In genomic region chr11:24116041-24116440, GRCm38 (mm10) we compare ENCODE assay signal across 32 mouse cellular contexts. TPM values are rescaled to one million over a fixed set of nuclear protein-coding genes. Genes with fewer than 3 reads are reported as not detected.
"Had no signal": no experiment of that assay in that cellular context is flagged by ENCODE, and none has a peak within 500 bp of the region (broad histone marks: within the 10 kb centered on the region; RNA-seq: fewer than 3 reads in every experiment).

No protein-coding gene starts in this region.

- H3K9ac ChIP-seq: heart, embryonic 13.5 days; heart, embryonic 15.5 days; hindbrain, embryonic 12.5 days; hindbrain, embryonic 14.5 days; intestine, embryonic 15.5 days; limb, embryonic 13.5 days; limb, embryonic 15.5 days had no signal

- H3K4me2 ChIP-seq: heart, embryonic 11.5 days; heart, embryonic 13.5 days; heart, embryonic 15.5 days; hindbrain, embryonic 12.5 days; hindbrain, embryonic 14.5 days; intestine, embryonic 15.5 days; limb, embryonic 13.5 days; limb, embryonic 15.5 days had no signal

- H3K27me3 ChIP-seq: heart, embryonic 13.5 days; heart, embryonic 15.5 days; hindbrain, embryonic 12.5 days; intestine, embryonic 15.5 days; limb, embryonic 13.5 days; limb, embryonic 15.5 days had no signal

- H3K36me3 ChIP-seq: heart, embryonic 15.5 days; intestine, embryonic 15.5 days; limb, embryonic 15.5 days had no signal

- H3K9me3 ChIP-seq: heart, embryonic 13.5 days; heart, embryonic 15.5 days; hindbrain, embryonic 10.5 days; hindbrain, embryonic 12.5 days; intestine, embryonic 15.5 days; limb, embryonic 13.5 days; limb, embryonic 15.5 days had no signal

- H3K27ac ChIP-seq: gastrocnemius, adult 2 months; heart, adult 2 months; hindbrain, embryonic 10.5 days; hindbrain, embryonic 12.5 days; hindbrain, embryonic 14.5 days; left cerebral cortex, adult 2 months; limb, embryonic 15.5 days; liver, embryonic 14.5 days had no signal

- DNase-seq: gastrocnemius, adult 2 months; gastrocnemius, postnatal 10 days; gastrocnemius, postnatal 25 days; heart, adult 2 months; heart, postnatal 4 days; kidney, adult 18-20 months; kidney, adult 8-10 months; kidney, postnatal 10 days; kidney, postnatal 25 days; kidney, postnatal 4 days; left cerebral cortex, postnatal 4 days had no signal

- ATAC-seq: hindbrain, embryonic 16.5 days; inflammation-experienced regulatory T-cells, adult 6 months had no signal

- H3K4me3 ChIP-seq: gastrocnemius, adult 2 months; heart, adult 2 months; heart, embryonic 13.5 days; heart, embryonic 15.5 days; hindbrain, embryonic 10.5 days; hindbrain, embryonic 12.5 days; intestine, embryonic 15.5 days; left cerebral cortex, adult 2 months; limb, embryonic 13.5 days; limb, embryonic 15.5 days had no signal

RNA-seq across cellular contexts. Expression of gene Bcl11a, which starts 38.2 kb away (rescaled TPM):
- total RNA-seq: gastrocnemius, adult 2 months had no signal

RNA-seq across cellular contexts. Expression of gene A830031A19Rik, which starts 41.2 kb away (rescaled TPM):
- total RNA-seq: gastrocnemius, adult 2 months; gastrocnemius, postnatal 10 days; gastrocnemius, postnatal 25 days; gastrocnemius, postnatal 4 days; granulocyte monocyte progenitor cell, adult 5-6 weeks; heart, adult 2 months; heart, postnatal 25 days; heart, postnatal 4 days had no signal
- polyA plus RNA-seq: heart, adult 2 months; heart, embryonic 11.5 days; heart, embryonic 13.5 days; heart, embryonic 15.5 days; heart, postnatal 0 days; hindbrain, embryonic 10.5 days; hindbrain, embryonic 12.5 days; hindbrain, embryonic 14.5 days; inflammation-experienced regulatory T-cells, adult 6 months; intestine, embryonic 15.5 days; intestine, postnatal 0 days; kidney, embryonic 14.5 days; kidney, embryonic 16.5 days; limb, embryonic 11.5 days; limb, embryonic 13.5 days; liver, embryonic 14.5 days had no signal
